Mouse (Mus musculus) gastrocnemius, postnatal 25 days (tissue): ENCODE data around the gene Rhbdl1. TPM values are rescaled to one million over a fixed set of nuclear protein-coding genes. Genes with fewer than 3 reads are reported as not detected.

Experiments used
- DNase-seq: peaks from one replicate; pipeline ENCODE4 v3.0.0; 2022
- total RNA-seq, 2 experiments: library from RNA; stranded (reverse); gene quantifications; 1 replicate in 1 of 2; 2 replicates in 1 of 2; pipeline ENCODE4 v1.2.3; 2021

The Rhbdl1 gene
- total RNA-seq, 2 experiments from 2014 or later = 18.3 to 20.8 TPM

GRCm38 (mm10) chr17:25839455-25840235 is 2.5 kb upstream of the Rhbdl1 start:
- DNase-seq = no peak

DNA sequence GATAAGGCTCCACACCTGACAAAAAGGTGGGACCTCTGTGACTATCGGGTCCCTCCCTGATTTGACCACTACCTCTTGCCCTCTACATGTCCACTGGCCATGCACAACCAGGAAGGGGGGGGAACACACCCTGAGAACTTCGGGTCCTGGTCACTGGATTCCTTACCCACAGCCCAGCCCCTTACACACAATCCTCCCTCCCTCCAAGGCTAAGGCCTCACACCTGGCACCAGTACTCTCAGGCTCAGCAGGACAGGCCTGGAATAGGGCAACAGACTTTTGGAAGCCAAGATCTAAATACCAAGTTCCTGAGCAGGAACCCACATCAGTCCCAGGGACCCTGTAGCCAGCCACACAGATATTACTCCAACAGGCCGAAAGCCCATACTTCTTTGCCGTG is 1.8 kb upstream of the Rhbdl1 start:
- DNase-seq = peak; percentile 66

GRCm38 (mm10) chr17:25837533-25837932 is 438 bp upstream of the Rhbdl1 start:
- DNase-seq = no peak

- DNase-seq = no peak
Observed at GRCm38 (mm10) chr17:25836397-25837075, 559 bp downstream of the Rhbdl1 start.

DNA sequence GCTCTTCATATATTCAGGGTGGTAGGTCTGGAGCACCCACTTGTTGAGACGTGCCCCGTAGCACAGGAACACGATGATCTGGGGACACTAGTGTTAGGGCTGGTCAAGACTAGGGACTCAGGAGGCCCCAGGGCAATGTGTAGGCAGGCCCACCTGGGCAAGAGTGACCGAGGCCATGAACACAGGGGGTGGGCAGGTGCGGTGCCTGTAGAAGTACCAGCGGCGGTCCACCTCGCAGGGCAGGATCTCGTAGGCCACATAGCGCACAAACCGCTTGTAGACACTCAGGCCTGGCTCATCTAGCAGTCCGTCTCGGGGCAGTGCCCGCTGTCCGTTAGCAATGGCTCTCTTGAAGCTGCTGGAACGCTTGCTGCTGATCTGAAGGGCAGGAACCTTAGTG is 1.3 kb downstream of the Rhbdl1 start:
- no peak for DNase-seq

GRCm38 (mm10) chr17:25835301-25835700 is 1.8 kb downstream of the Rhbdl1 start:
- no peak for DNase-seq

DNA sequence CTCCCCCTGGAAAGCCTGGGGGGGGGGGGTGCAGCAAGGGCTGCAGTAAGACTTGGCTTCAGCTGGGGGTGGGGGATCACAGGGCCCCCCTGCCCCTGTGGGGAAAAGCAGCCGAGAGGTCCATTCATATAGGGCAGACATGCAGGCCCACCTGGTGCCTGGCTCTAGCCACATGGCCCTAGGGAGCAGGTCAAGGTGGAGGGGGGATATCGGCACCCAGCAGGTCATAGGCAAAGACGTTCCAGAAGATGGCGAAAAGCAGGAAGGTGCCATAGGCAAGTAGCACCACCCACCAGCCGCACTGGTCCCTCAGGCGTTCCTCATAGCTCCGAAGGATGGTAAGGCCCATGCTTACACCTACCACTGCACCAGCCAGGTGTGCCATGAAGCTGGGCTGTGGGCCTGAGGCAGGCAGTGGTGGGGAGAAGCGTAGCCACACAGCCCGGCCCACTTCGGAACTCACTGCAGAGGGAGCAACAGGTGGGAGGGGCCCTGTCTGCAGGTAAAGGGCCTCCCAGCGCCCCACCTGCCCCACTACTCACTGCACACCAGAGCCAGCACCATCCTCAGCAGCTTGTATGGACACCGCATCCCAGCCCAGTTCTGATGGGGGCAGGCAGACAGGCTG is 2.4 kb downstream of the Rhbdl1 start:
- DNase-seq = no peak

GRCm38 (mm10) chr17:25833961-25834594 is 3.0 kb downstream of the Rhbdl1 start:
- DNase-seq = no peak

- peak; percentile 91 for DNase-seq
Observed at GRCm38 (mm10) chr17:25833291-25833663, 3.8 kb downstream of the Rhbdl1 start, which contains the start of gene Stub1. TSS of gene Stub1 (minus strand) at chr17:25833404.

GRCm38 (mm10) chr17:25832436-25833290 is 4.4 kb downstream of the Rhbdl1 start:
- DNase-seq = peak; percentile 99

- DNase-seq = no peak
Observed at GRCm38 (mm10) chr17:25831451-25832281, 5.4 kb downstream of the Rhbdl1 start.

DNA sequence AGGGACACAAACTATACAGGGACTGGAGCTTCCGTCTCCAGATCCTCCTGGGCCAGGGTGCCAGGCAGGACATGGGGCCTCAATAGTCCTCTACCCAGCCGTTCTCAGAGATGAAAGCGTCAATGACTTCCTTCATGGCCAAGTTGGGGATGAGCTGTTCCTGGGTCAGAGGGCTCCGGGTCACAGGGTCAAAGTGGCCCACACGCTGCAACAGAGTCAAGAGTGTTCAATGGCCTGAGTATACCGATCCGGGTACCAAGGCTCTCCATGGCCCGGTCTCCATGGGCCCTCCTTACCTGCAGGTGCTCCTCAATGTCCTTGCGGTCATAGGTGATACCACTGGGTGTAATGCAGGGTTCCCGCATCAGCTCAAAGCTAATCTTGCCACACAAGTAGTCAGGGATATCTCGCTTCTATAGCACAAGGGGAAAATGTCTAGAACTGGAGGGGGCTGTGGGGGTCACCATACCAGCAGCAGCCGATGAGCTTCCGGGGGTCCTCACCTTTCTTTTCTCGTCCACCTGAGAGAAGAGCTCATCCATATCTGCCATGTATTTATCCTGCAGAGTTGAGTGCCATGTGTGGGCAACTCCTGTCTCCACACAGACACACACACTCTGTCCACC is 6.2 kb downstream of the Rhbdl1 start:
- no peak for DNase-seq

- no peak for DNase-seq
Observed at GRCm38 (mm10) chr17:25830200-25830753, 6.8 kb downstream of the Rhbdl1 start.

- DNase-seq = no peak
Observed at GRCm38 (mm10) chr17:25829558-25830017, 7.5 kb downstream of the Rhbdl1 start.

DNA sequence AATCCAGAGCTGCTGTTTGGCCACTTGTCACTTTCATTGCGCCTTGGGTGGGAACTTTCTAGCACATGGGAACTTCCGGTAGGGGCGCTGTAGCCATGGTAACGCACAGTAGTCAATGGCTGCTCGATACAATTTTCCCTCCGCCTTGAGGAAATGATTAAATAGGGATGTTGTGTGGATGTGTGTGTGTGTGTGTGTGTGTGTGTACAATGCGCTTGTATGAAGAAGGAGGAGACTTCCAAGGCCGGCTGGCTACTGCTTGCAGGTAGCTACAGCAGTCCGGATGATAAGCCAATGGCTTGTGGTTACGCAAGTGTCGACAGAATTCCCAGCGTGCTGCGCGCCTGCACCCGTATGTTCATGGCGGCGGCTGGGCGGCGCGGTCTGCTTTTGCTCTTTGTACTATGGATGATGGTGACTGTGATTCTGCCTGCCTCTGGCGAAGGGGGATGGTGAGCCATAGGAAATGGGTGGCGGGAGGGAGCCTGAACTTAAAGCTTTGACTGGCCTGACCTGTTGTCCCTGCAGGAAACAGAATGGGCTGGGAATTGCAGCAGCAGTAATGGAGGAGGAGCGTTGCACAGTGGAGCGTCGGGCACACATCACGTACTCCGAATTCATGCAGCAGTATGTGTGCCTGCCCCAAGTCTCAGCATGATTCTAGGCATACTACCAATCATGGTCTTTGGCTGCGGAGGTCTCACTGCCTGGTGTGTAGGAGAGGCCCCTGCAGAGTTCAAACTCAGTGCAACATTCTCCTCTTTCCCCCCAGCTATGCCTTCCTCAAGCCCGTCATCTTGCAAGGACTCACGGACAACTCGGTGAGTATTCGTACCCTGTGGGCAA is 8.2 kb downstream of the Rhbdl1 start, which contains the start of gene Jmjd8:
Gene Jmjd8, plus strand, starts transcription at position 156 of the 846 bp plus-strand sequence.
- peak; percentile 72 for DNase-seq

GRCm38 (mm10) chr17:25828223-25828594 is 8.9 kb downstream of the Rhbdl1 start:
- no peak for DNase-seq

DNA sequence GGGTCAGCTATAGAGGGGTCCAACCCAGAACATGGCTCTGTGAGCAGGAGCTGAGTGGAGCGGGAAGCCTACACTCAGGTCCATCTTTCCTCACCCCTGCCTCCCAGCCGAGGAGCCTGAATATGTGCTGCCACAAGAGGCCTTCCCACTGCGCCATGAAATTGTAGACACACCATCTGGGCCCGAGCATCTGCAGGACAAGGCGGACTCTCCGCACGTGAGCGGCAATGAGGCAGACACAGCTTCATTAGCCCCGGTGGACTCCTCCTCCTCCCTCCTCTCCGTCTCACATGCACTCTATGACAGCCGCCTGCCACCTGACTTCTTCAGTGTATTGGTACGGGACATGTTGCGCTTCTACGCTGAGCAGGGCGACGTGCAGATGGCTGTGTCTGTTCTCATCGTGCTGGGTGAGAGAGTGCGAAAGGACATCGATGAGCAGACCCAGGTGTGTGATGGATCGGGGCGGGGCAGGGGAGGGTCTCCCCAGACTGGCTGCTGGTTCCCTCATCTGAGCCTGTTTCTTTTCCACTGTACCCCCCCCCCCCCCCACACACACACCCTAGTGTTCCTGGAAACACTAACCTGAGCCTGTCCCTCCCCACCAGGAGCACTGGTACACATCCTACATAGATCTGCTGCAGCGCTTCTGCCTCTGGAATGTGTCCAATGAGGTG is 9.4 kb downstream of the Rhbdl1 start:
- DNase-seq = no peak

DNA sequence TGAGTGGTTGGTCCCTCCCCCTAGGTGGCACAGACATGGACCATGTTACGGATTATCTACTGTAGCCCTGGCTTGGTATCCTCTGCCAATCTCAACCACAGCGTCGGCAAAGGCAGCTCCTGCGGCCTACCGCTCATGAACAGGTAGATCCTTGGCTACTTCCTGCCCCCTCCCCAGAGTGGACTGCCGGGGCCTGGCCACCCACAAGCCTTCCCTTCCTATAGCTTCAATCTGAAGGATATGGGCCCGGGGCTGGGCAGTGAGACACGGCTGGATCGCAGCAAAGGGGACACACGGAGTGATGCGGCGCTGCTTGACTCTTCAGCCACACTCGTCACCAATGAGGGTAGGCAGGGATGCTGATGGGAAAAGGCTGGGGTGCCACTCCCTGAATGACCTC is 10.1 kb downstream of the Rhbdl1 start:
- no peak for DNase-seq
